Mouse (Mus musculus) ovary, adult 18-20 months (tissue): ENCODE results near the gene Foxo3.

Experiments used
- DNase-seq: peaks from one replicate; pipeline ENCODE4 v3.0.0; 2022; ENCODE audit warnings: low spot score, mixed read lengths

Gene Foxo3

DNA sequence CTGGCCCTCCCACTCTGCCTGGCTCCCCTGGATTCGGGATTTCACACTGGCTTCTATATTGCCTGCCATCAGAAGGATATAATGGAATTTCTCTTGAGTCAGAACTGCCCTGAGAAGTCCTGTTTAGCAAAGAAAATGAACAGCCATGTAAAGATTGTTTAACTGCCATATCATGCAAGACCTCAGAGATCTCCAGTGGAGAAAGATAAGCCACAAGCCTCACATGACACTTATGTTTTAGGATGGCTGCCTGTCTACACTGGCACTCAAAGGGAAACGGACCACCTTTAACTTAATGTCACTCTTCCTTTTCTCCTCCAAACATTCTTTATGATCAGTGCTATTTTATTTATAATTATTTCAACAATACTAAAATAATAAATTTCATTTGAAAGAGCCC lies 26.6 kb downstream of the Foxo3 start:
- no peak for DNase-seq

DNA sequence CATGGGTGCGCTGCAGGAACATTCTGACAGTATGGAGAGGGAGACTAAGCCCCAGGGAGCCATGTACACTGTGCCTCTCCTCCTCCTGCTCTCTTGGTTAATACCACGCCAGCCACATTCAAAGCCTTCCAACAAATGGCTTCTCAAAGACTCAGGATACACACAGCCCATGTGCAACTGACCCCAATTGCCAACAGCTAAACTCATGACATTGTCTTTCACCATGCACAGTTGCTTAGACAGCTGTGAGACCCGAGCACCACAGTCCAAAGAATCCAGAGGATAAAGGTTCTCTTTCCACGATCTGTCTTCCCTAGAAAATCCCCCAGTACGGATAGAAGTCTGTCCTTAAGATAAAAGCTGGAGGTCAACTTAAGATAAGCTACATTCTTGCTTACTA lies 27.9 kb downstream of the Foxo3 start:
- no peak for DNase-seq

DNA sequence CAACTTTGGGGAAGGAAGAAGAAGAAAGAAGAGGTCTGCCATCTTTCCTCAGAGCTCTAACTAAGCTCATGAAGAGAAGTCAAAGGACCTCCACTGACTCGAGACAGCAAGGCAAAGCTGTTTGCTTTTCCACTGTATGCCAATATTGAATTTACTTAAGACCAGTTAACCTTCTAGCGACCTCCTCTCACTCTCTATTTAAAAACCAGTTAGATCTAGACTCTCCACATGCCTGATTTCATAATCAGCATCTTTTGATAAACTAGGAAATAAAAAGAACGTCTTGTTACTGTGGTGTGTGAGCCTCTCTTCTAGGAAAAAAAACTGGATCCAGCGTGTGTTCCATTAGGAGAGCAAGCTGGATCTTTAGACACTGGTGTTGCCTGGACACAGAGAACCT lies 28.4 kb downstream of the Foxo3 start:
- no peak for DNase-seq

DNA sequence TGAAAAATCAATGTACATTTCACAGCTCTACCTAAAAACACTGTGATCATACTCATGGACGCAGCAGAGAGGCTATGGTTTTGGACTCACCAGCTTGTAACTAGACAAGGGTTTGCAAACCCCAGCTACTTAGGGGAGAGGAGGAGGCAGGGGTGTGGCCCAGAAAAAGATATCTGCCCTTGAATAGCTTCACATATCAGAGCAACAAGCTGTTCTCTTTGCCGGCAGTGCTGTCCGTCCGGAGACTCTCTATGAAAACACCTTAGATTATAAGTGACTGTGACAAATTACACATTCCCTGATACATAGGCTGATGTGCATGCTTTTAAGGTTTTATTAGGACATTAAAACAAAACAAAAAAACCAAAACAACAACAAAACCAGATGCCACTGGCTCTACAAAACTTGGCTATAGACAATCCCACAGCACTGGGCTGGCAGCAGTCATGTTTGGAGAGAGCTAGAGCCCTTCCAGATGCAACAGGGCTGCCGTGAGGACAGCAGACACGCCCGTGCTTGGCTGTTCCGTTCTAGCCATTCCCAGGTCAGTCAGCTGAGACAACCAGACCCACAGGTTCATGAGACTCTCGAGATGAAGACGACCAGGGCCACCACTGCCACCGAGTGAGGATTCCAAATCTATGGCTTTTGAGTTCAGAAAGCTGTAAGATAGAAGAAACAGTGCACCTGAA lies 29.3 kb downstream of the Foxo3 start:
- DNase-seq = no peak

GRCm38 (mm10) chr10:42246483-42246882 lies 30.1 kb downstream of the Foxo3 start:
- DNase-seq = no peak

DNA sequence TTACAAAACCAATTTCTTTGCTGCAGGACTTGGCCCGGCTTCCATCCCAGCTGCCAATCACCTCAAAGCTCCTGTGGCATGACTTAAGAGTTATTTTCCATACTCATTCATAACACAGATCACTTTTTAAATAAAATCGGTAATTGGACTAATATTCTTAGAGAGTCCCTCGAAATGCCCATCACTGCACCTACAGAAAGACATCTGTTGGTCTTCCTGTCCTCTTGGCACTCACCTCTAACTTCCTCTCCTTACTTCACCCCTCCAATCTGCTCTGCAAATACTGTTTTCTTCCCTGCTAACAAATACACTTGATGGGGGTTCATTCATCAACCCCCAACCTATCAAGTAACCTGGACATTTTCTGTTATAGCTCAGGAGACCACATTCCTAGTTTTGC lies 30.9 kb downstream of the Foxo3 start:
- DNase-seq = no peak

GRCm38 (mm10) chr10:42245256-42245601 lies 31.3 kb downstream of the Foxo3 start:
- no peak for DNase-seq

GRCm38 (mm10) chr10:42244420-42245255 lies 31.9 kb downstream of the Foxo3 start:
- no peak for DNase-seq

DNA sequence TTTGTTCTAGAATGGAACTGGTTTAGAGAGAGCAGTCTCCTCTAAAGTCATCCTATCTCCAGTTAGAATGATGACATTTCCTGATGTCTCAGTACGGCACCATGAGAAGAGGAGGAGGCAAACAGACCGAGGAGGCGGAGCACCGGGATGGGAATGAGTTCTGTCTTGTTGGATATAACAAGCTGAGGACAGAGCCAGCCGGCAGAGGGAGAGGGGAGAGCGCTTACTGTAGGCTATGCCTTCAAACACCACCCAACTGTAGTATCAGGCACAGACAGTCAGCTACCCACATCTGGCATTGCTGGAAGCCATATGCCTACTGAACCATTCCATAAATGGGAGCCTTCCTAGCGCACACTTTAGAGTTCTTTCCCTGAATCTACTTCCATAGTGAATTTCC lies 32.6 kb downstream of the Foxo3 start:
- no peak for DNase-seq

- DNase-seq = no peak
These were observed 34.1 kb downstream of the Foxo3 start for GRCm38 (mm10) chr10:42242484-42242883.

GRCm38 (mm10) chr10:42241775-42242174 lies 34.8 kb downstream of the Foxo3 start:
- no peak for DNase-seq

DNA sequence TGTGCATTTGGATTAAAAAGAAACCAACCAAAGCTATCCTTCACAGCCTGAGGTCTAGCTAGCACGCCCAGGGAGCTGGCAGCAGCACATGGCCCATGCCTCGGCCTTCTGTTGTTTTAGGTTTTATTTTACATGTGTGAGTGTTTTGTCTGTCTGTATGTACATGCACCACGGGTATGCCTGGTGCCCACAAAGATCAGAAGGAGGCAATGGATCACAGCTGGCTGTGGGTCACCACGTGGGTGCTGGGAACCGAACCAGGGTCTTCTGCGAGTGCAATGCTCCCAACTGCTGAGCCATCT lies 36.8 kb downstream of the Foxo3 start:
- DNase-seq = no peak

GRCm38 (mm10) chr10:42238923-42239809 lies 37.4 kb downstream of the Foxo3 start:
- no peak for DNase-seq

DNA sequence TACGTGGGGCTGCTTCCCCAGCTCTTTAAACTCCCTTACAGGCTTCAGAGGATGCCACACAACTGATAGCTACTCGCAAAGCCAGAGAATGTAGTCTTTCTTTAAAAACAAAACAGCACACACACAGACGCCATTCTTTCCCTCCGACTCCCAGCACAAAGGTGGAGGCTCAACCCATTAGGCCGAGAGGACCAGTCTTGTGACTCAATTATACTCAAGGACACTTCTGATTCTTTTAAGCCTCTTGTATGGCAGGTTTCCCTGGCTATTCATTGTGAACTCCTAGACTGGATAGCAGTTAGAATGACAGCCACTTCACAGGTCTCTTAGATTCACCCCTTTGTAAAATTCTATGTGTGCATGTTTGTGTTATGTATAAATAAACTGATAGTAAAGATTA lies 38.3 kb downstream of the Foxo3 start:
- DNase-seq = no peak

DNA sequence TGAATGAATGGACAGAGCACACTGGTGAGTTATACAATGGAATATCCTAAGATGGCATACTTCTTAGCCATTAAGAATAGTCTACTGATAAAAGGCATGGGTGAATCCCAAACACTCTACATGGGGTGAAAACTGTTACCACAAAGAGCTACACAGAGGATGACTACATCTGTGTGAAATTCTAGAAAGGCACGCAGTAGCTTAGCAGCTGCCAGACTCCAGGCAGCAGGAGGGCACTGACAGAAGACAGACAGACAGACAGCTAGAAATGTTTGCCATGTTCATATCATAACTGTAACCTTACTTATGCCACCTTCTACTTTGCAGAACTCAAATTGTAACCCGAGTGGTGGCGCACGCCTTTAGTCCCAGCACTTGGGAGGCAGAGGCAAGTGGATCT lies 39.0 kb downstream of the Foxo3 start:
- no peak for DNase-seq

DNA sequence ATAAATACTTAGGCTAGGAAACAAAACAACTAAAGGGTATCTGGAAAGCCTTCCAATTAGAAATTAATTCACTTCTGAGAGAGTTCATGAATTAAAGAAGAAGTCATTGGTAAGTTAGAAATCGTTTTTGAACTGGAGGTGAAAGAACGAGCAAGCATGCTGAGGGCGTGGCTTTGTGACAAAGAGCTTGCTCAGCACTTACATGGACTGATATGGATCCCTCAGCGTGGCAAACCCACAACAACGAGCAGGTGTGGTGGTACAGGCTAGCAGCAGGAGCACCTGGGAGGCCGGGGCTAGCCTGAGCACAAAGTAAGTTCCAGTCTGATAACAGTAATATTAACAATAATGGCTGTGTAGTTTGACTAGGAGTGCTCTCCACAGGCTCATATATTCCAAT lies 41.2 kb downstream of the Foxo3 start:
- DNase-seq = no peak

DNA sequence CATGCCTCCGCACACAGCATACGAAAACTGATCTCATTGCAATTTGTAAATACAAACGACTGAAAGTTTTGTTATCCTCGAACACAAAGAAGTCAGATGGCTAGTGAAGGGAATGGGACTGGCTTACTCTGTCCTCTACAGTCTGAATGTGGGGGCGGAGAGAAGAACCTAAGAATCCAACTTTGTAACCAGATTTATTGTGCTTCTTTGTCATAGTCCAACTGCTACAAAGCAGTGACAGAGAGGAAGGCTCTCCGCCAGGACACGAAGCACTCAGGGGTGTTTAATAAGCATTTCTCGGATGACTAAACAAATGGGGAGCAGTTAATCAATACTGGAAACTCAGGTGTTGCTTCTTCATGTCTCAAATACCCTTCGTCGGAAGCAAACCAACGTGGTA lies 43.6 kb downstream of the Foxo3 start:
- no peak for DNase-seq

GRCm38 (mm10) chr10:42231847-42232246 lies 44.7 kb downstream of the Foxo3 start:
- DNase-seq = no peak

DNA sequence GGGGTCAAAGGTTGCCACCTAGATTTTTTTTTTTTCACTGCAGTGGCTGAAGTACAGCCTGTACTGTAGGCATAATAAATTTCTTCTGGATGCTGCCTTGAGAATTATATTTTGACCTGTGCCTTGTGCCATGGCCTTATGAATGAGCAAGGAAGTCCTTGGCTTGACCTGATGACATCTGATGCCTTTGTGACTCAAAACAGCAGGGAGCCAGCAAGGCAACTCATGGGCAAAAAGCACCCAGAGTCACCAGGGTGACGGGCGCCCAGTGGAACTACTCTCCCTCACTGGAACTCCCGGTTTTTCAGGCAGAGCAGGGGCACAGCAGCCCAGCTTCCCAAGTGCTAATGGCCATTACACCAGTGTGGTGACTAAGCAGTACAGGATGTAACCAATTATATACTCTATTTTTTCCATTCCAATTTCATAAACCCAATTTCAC lies 45.4 kb downstream of the Foxo3 start:
- no peak for DNase-seq

- no peak for DNase-seq
These were observed 46.0 kb downstream of the Foxo3 start for GRCm38 (mm10) chr10:42230471-42231099.

DNA sequence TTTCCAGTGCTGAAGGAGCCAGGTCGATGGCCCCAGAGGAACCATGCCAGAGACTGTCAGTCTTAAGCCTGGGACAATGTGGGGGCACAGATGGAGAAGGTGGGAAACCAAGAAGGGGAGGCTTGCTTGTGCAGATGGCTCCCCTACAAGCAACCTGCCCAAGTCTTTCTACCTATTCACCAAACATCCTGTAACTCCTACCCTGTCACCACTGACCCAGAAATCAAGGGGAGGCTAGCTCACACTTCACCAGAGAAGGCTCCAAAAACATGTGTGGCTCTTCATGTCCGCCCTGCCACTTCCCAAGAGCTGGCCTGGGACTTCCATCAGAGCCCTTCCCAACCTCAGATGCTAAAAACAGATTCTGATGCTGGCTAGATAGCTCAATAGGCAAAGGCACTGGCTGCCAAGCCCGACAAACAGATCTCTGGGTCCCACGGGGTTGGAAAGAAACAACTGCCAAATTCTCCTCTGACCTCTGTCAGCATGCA lies 48.8 kb downstream of the Foxo3 start:
- DNase-seq = no peak

GRCm38 (mm10) chr10:42226176-42226575 lies 50.4 kb downstream of the Foxo3 start:
- DNase-seq = no peak
